Mouse (Mus musculus): Measurements from ENCODE around the gene Casd1. TPM values are rescaled to one million over a fixed set of nuclear protein-coding genes. Genes with fewer than 3 reads are reported as not detected.

The Casd1 gene
- total RNA-seq (2021), result 10 to 100 TPM; 18.3 to 18.4 TPM
- long read RNA-seq, experiment 1, transcript Casd1-201 (18 exons, 3,961 nt), result major isoform, 5 of 7 reads
- long read RNA-seq, experiment 1, partial matches to known transcripts, result 0 of 7 reads
- long read RNA-seq, experiment 1, other reads (novel, unspliced or antisense), result 2 of 7 reads
- long read RNA-seq, experiment 2, transcript Casd1-201 (18 exons, 3,961 nt), result major isoform, 8 of 15 reads
- long read RNA-seq, experiment 2, partial matches to known transcripts, result 3 of 15 reads
- long read RNA-seq, experiment 2, other reads (novel, unspliced or antisense), result 4 of 15 reads

- peak; percentile 56 for DNase-seq
Measured at GRCm38 (mm10) chr6:4600658-4601296, at the start of gene Casd1. Gene Casd1 (plus strand): TSS chr6:4600839.

DNA sequence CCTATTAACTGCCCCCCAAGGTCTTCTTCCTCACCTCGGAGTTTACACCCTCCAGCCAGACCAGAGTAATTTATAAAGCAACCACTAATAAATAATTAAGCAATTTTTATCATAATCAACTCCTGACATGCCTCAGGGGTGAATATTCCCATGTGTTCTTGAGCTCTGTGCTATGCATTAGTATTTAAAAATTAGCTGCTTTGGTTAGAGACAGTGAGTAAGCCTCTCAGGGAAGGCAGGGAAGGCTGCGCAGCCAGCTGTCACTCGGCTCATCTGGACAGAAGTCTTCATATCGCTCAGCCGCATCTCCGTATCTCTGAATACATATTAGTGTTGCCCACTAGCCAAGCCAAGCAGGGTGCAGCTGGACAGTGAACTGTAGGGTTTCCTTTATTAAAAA is 45.3 kb upstream of the Casd1 start:
- DNase-seq, result no peak
- intact Hi-C loops (cut with DNase I; ENCODE audit: low total_unique reads), result loop anchor here (5.0 to 10.0 kb wide), 2 partner anchors 557 to 829 kb away; partner anchors contain the start of gene Asb4

More at GRCm38 (mm10) chr6:4600658-4601296, at the start of gene Casd1:
- intact Hi-C loops (cut with DNase I; ENCODE audit: low total_unique reads), result no loop called here

- intact Hi-C loops (cut with DNase I; ENCODE audit: low total_unique reads), result loop anchor here (5.0 to 10.0 kb wide), 2 partner anchors 555 to 828 kb away; partner anchors contain the start of gene Asb4
Measured at GRCm38 (mm10) chr6:4557086-4557485, 43.6 kb upstream of the Casd1 start.

GRCm38 (mm10) chr6:4557678-4558077 is 43.0 kb upstream of the Casd1 start:
- intact Hi-C loops (cut with DNase I; ENCODE audit: low total_unique reads), result loop anchor here (5.0 to 10.0 kb wide), 2 partner anchors 555 to 827 kb away; partner anchors contain the start of gene Asb4
- peak; percentile 57 for DNase-seq

More at GRCm38 (mm10) chr6:4557086-4557485, 43.6 kb upstream of the Casd1 start:
- no peak for DNase-seq

- intact Hi-C loops (cut with DNase I; ENCODE audit: low total_unique reads), result no loop called here
- DNase-seq, result no peak
Measured at GRCm38 (mm10) chr6:4561156-4561555, 39.5 kb upstream of the Casd1 start.

- no peak for DNase-seq
- intact Hi-C loops (cut with DNase I; ENCODE audit: low total_unique reads), result no loop called here
Measured at GRCm38 (mm10) chr6:4561621-4562020, 39.0 kb upstream of the Casd1 start.

GRCm38 (mm10) chr6:4562401-4562800 is 38.2 kb upstream of the Casd1 start:
- DNase-seq, result no peak
- intact Hi-C loops (cut with DNase I; ENCODE audit: low total_unique reads), result no loop called here

DNA sequence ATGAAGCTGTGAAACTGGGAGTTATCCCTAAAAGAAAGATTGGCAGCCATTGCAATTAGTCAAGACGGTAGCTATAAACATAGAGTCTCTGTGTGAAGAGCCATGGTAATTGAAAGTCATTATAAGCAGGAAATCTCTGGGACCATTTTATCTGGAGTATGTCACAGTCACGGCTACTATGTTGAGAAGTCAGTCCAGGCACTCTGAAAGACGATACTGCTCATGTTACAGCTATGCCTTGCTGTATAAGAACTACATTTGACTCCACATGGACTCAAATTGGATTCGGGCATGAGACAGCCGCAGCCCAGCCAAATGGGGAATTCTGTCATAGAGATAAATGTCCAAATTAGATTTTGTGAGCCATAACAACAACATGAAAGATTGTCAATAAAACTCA is 37.2 kb upstream of the Casd1 start:
- intact Hi-C loops (cut with DNase I; ENCODE audit: low total_unique reads), result no loop called here
- DNase-seq, result no peak

GRCm38 (mm10) chr6:4570412-4570811 is 30.2 kb upstream of the Casd1 start:
- intact Hi-C loops (cut with DNase I; ENCODE audit: low total_unique reads), result no loop called here
- no peak for DNase-seq

DNA sequence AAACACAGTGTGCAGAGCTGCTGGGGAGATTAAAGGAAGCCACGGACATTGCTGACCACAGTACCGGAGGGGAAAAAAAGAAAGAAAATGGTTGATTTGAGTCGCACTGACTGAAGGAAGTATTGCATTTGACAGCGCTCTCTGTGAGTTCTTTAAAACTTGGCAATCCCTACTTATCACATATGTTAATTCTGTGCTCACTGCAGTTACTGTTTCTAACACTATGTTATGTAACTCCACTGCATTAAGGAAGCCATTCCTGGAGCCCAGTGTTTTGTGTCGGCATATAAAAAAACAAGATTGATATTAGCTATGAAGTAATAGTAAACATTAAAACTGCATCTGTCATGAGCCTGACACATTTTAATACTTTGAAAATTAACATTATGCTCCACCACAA is 22.9 kb upstream of the Casd1 start:
- no peak for DNase-seq
- intact Hi-C loops (cut with DNase I; ENCODE audit: low total_unique reads), result no loop called here

GRCm38 (mm10) chr6:4578343-4578742 is 22.3 kb upstream of the Casd1 start:
- DNase-seq, result no peak
- intact Hi-C loops (cut with DNase I; ENCODE audit: low total_unique reads), result no loop called here

DNA sequence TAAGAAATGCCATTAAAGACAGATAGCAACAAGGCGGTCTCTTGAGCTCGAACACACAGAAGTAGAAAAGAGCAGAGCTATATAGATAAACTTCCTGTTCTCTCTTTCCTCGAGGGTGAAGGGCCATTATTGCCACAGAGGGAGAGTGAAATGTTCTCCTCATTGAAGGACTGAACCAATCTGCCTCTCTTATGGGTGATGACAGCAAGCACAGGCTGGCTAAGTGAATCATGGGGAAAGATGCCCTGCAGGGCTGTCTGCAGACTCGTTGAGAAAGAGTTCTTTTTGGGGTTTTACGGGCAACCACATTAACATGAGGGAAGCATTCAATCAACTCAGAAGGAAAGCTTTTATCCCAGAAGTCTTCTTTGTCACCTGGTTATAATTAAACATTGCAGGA is 21.0 kb upstream of the Casd1 start:
- intact Hi-C loops (cut with DNase I; ENCODE audit: low total_unique reads), result no loop called here
- no peak for DNase-seq

DNA sequence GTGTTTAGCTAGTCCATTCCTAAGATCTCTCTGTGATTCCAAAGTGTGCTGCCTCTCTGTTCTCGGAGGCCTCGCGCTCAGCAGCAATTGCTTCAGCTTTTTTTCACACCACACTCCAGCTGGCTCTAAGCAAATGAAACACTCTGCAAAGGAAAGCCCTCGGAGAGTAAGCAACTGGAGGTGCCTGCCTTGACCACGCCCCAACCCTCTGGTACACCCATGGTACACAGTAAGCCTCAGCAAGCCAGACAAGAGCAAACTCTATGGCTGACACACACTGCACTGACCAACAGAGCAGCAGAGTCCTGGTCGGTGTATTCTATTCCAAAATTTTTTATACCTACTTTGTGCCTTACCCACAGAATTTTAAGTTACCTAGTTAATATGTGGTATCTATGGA is 17.2 kb upstream of the Casd1 start:
- intact Hi-C loops (cut with DNase I; ENCODE audit: low total_unique reads), result no loop called here
- DNase-seq, result no peak

- no peak for DNase-seq
- intact Hi-C loops (cut with DNase I; ENCODE audit: low total_unique reads), result no loop called here
Measured at GRCm38 (mm10) chr6:4587946-4588345, 12.7 kb upstream of the Casd1 start.

GRCm38 (mm10) chr6:4588722-4589121 is 11.9 kb upstream of the Casd1 start:
- DNase-seq, result no peak
- intact Hi-C loops (cut with DNase I; ENCODE audit: low total_unique reads), result no loop called here

- intact Hi-C loops (cut with DNase I; ENCODE audit: low total_unique reads), result no loop called here
- DNase-seq, result no peak
Measured at GRCm38 (mm10) chr6:4590089-4590488, 10.6 kb upstream of the Casd1 start.

GRCm38 (mm10) chr6:4597711-4598110 is 2.9 kb upstream of the Casd1 start:
- DNase-seq, result no peak
- intact Hi-C loops (cut with DNase I; ENCODE audit: low total_unique reads), result no loop called here

- intact Hi-C loops (cut with DNase I; ENCODE audit: low total_unique reads), result no loop called here
- DNase-seq, result no peak
Measured at GRCm38 (mm10) chr6:4600085-4600657, 468 bp upstream of the Casd1 start.

DNA sequence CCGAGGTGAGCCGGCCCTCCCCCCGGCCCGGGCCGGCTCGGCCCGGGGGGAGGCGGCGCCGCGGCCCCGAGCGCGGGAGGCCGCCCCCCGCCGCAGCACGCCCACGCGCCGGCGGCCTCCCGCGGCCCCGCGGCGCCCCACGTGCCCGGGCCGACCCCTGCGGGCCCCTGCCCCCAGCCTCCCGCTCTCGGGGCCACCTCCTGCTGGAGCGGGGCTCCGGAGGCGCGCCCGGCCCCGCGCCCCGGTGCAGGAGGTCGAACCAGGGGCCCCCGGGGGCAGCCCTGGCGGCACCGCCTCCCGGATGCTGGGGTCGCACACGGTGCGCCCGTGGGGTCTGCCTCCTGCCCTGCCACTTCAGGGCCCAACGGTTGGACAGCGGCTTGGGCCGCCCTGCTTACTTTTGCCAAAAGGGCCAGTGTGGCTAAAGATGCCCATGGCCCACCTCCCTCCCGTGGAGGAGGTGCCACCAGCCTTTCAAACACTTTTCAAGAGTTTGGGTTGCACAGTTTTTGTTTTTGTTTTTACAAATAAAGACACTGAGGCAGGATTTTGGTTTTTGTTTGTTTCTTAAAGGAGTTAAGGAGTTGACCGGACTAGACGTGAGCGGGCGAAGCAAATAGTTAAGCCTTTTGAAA is 775 bp downstream of the Casd1 start:
- intact Hi-C loops (cut with DNase I; ENCODE audit: low total_unique reads), result no loop called here

DNA sequence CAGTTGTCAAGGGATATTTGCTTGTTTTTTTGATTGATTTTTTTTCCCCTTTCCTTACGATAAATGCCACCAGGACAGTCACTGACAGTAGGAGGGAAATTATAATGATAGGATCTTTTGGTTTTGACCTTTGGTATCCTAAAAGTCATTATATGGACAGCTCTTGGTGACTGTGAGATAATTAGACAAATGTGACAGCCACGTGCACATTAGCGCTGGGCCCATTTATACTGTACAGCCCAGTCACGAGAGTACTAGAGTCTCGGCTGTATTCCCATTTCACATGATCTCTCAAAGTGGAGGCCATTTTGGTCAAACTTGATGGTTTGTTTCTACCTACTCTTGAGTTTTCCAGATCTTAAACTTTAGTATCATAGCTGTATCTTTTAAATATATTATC is 1.4 kb downstream of the Casd1 start:
- intact Hi-C loops (cut with DNase I; ENCODE audit: low total_unique reads), result no loop called here
- no peak for DNase-seq

More for the DNA sequence above, 775 bp downstream of the Casd1 start:
- peak; percentile 13 for DNase-seq
